In the genomic region with DNA sequence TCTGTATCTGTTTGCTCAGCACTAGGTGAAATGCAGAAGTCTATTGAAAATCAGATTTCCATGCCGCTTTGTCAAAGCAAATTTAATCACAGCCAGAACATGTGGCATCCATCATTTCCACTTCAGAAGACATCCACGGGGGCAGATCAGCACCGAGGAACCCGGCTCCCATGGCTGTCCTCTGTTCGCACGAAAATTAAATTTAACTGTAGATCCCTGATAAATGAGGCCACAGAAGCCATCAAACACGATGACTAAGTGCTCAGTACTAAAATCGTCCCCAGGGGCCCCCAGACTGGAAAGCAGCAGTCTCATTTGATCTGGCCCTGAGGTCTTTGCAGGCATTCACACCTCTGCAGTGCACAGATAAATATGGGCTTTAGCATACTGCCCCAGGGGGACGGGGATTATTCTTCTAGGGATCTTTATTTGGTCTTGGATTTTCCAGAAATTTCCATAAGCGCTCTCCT, we compare ENCODE assay signal across 9 mouse cellular contexts.
DNase-seq lines count a peak whose midpoint lies in the region; ATAC-seq and TF ChIP-seq lines count a peak whose summit lies in the region.
"Had no signal": no experiment of that assay in that cellular context is flagged by ENCODE, and none has a peak within 500 bp of the region (broad histone marks: within the 10 kb centered on the region; RNA-seq: fewer than 3 reads in every experiment).

No protein-coding gene starts in this region.

- no peaks in the 10 kb centered on the region for H3K36me3 ChIP-seq in kidney, embryonic 14.5 days (ENCODE audit: control insufficient read depth, insufficient read depth, low read length)
- no peaks in the 10 kb centered on the region for H3K36me3 ChIP-seq in stomach, postnatal 0 days (ENCODE audit: control insufficient read depth, insufficient read depth, low read length)

- DNase-seq in kidney, adult 8-10 months: no peak
- DNase-seq in Muller cell, postnatal 12 days (ENCODE audit: inconsistent ontology term): peak; percentile 66
- peak; percentile 22 for DNase-seq in embryo, embryonic 11.5 days (ENCODE audit: low read depth, low spot score)
- DNase-seq in mesoderm, embryonic 11.5 days (ENCODE audit: low read depth, low spot score): peak; percentile 55
- DNase-seq in right cerebral cortex, postnatal 25 days: no peak
- no peak for DNase-seq in stomach, postnatal 0 days (ENCODE audit: low spot score)
- no peak for DNase-seq in ovary, postnatal 36 days (ENCODE audit: low spot score)
- DNase-seq: liver had no signal

- no peak for TF ChIP-seq EP300 in stomach, postnatal 0 days (optimal IDR thresholded peaks at IDR 0.05)

- WGBS in kidney, embryonic 14.5 days: 10% methylated on average over 10 of the region's 10 CpGs
- WGBS in stomach, postnatal 0 days: 23% methylated on average over 10 of the region's 10 CpGs

- H3K4me2 ChIP-seq in kidney, embryonic 14.5 days (replicated peaks; ENCODE audit: low read depth, low read length): no peak overlapping the region
- H3K4me2 ChIP-seq in stomach, postnatal 0 days (replicated peaks; ENCODE audit: low read depth): no peak overlapping the region

- H3K9me3 ChIP-seq in kidney, embryonic 14.5 days (ENCODE audit: control insufficient read depth, low read length): no peaks in the 10 kb centered on the region
- H3K9me3 ChIP-seq in stomach, postnatal 0 days (ENCODE audit: control insufficient read depth, low read length): no peaks in the 10 kb centered on the region

- H3K9ac ChIP-seq in kidney, embryonic 14.5 days (ENCODE audit: low read depth, low read length): no peak overlapping the region
- H3K9ac ChIP-seq in stomach, postnatal 0 days (ENCODE audit: low read length): no peak overlapping the region

- no peak for TF ChIP-seq CTCF in stomach, postnatal 0 days (IDR thresholded peaks at IDR 0.05; ENCODE audit: low read depth)

- peaks cover 8% of the 10 kb centered on the region for H3K4me1 ChIP-seq in kidney, embryonic 14.5 days (ENCODE audit: control insufficient read depth, insufficient read depth, low read length)
- no peaks in the 10 kb centered on the region for H3K4me1 ChIP-seq in stomach, postnatal 0 days (replicated peaks; ENCODE audit: control insufficient read depth, insufficient read depth)

- H3K27ac ChIP-seq in kidney, embryonic 14.5 days (ENCODE audit: low read depth, low read length): no peak overlapping the region
- no peak overlapping the region for H3K27ac ChIP-seq in stomach, postnatal 0 days (replicated peaks)

- no peaks in the 10 kb centered on the region for H3K27me3 ChIP-seq in kidney, embryonic 14.5 days (ENCODE audit: control insufficient read depth, insufficient read depth, low read length)
- H3K27me3 ChIP-seq in stomach, postnatal 0 days (ENCODE audit: control insufficient read depth, insufficient read depth, low read length): no peaks in the 10 kb centered on the region

- no peak overlapping the region for H3K4me3 ChIP-seq in kidney, embryonic 14.5 days (ENCODE audit: low read length)
- no peak overlapping the region for H3K4me3 ChIP-seq in stomach, postnatal 0 days (ENCODE audit: low read depth, low read length)

- ATAC-seq in kidney, embryonic 14.5 days (ENCODE audit: low FRiP score, low TSS enrichment): peak; percentile 83
- ATAC-seq in stomach, postnatal 0 days (ENCODE audit: low FRiP score, low TSS enrichment): no peak

Comparison
In these comparisons a context has a peak if more than half of its experiments do, and no peak if none do; other contexts are left out.
1. DNase-seq: peak in Muller cell, postnatal 12 days (single experiment), embryo, embryonic 11.5 days (single experiment) and mesoderm, embryonic 11.5 days (single experiment); none in kidney, adult 8-10 months (0 of 2), right cerebral cortex, postnatal 25 days (single experiment), stomach, postnatal 0 days (single experiment) and ovary, postnatal 36 days (single experiment).